Mouse (Mus musculus): ENCODE results near the gene Bmpr1b. TPM values are rescaled to one million over a fixed set of nuclear protein-coding genes. Genes with fewer than 3 reads are reported as not detected.

The Bmpr1b gene
- polyA plus RNA-seq, 1 experiment from 2014 or later = 4.5 TPM

DNA sequence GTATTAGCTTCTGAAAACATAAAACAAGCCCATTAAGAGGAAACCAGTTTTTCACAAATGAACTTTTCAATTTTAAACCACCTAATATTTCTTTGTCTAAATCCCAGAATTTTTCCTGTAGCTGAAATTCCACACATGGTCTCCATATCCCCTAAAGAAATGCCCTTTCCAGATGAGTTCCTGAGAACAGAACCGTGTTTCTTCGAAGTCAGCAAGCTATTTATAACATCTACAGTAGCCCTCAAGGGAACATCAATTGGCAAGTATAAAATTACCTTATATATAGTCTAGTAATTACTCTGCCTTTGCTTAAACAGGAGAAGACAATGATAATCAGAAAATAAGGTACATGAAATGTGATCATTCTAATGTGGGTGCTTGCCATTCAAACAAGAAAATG lies 70.1 kb downstream of the Bmpr1b start:
- no peak overlapping the region for H3K4me3 ChIP-seq (ENCODE audit: low read length)
- H3K27ac ChIP-seq (ENCODE audit: low read depth, low read length) = no peak overlapping the region
- no peak for ATAC-seq
- 49% methylated on average over 2 of the region's 2 CpGs for WGBS
- peaks cover 3% of the 10 kb centered on the region for H3K9me3 ChIP-seq (ENCODE audit: control insufficient read depth, low read length)
- no peaks in the 10 kb centered on the region for H3K4me1 ChIP-seq (ENCODE audit: control insufficient read depth, insufficient read depth, low read depth, low read length)
- no peaks in the 10 kb centered on the region for H3K27me3 ChIP-seq (replicated peaks; ENCODE audit: control insufficient read depth, insufficient read depth, low read length)
- no peak overlapping the region for H3K4me2 ChIP-seq (ENCODE audit: low read length)
- no peak overlapping the region for H3K9ac ChIP-seq (ENCODE audit: low read depth, low read length)
- H3K36me3 ChIP-seq (ENCODE audit: control insufficient read depth, insufficient read depth, low read length) = no peaks in the 10 kb centered on the region

DNA sequence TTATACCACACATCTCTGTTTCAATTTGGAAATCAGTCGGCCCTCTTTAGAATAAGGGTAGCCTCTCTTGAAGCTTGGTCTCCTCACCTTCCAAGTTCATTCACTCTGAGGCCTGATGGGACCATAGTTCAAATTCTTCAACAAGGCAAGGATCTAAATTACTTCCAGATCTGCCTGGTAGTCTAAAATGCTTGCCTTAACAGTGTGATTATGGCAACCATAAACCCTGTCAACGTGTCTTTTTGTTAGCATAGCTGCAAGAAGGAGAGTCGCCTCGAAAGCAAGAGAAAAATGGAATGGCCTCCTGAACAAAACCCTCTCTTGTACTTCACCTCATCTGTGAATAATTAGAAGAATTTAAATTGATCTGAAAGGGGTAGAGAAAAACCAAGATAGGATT lies 75.2 kb downstream of the Bmpr1b start:
- no peaks in the 10 kb centered on the region for H3K4me1 ChIP-seq (ENCODE audit: control insufficient read depth, insufficient read depth, low read depth, low read length)
- no peaks in the 10 kb centered on the region for H3K36me3 ChIP-seq (ENCODE audit: control insufficient read depth, insufficient read depth, low read length)
- H3K27me3 ChIP-seq (replicated peaks; ENCODE audit: control insufficient read depth, insufficient read depth, low read length) = no peaks in the 10 kb centered on the region
- no peak overlapping the region for H3K9ac ChIP-seq (ENCODE audit: low read depth, low read length)
- 83% methylated on average over 4 of the region's 4 CpGs for WGBS
- no peak overlapping the region for H3K27ac ChIP-seq (ENCODE audit: low read depth, low read length)
- no peaks in the 10 kb centered on the region for H3K9me3 ChIP-seq (ENCODE audit: control insufficient read depth, low read length)
- H3K4me2 ChIP-seq (ENCODE audit: low read length) = no peak overlapping the region
- ATAC-seq = no peak
- no peak overlapping the region for H3K4me3 ChIP-seq (ENCODE audit: low read length)

DNA sequence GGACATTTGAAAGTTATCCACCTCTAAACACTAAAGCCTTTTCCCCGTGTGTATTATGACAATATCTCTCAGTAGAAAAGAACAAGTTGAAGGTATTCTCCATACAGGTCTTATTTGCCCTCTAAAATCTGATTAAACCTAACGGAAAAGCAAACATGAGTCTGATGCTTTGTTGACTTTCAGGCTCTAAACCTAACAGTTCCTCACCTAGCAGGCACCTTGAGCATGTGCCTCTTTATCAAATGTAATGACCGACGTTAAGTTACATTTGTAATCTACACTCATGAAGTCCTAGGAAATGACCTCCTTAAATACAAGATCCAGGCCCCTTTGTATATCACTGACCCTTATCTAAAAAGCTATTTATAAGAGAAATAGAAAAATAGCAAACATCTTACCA lies 79.5 kb downstream of the Bmpr1b start:
- Histone ChIP-seq H3K36me3 (ENCODE audit: control insufficient read depth, insufficient read depth, low read length) (no peaks in the 10 kb centered on the region), H3K9me3 (ENCODE audit: control insufficient read depth, low read length) (no peaks in the 10 kb centered on the region), H3K27ac (ENCODE audit: low read depth, low read length) (no peak overlapping the region), H3K4me3 (ENCODE audit: low read length) (no peak overlapping the region), H3K27me3 (replicated peaks; ENCODE audit: control insufficient read depth, insufficient read depth, low read length) (no peaks in the 10 kb centered on the region), H3K9ac (ENCODE audit: low read depth, low read length) (no peak overlapping the region), H3K4me1 (ENCODE audit: control insufficient read depth, insufficient read depth, low read depth, low read length) (no peaks in the 10 kb centered on the region), H3K4me2 (ENCODE audit: low read length) (no peak overlapping the region)
- no peak for ATAC-seq
- WGBS = 95% methylated on average over 4 of the region's 4 CpGs

DNA sequence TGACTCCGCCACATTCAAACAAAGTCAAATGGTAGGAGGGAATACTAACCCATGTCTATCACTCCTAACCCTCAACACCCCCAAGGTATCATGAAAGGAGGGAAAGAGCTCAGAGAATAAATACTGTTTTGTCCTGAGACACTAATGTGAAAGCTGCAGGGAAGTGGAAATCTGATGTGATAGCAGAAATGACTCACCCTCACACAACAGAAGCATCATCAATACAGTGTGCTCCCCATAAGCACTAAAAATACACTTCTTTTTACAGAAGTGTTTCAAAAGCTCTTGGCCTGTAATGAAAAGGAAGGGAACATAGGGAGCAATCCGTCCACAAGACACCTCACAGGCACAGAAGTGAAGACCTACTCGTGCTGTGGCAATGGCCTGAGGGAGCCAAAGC lies 83.3 kb downstream of the Bmpr1b start:
- no peak for ATAC-seq
- no peak overlapping the region for H3K4me2 ChIP-seq (ENCODE audit: low read length)
- H3K27me3 ChIP-seq (replicated peaks; ENCODE audit: control insufficient read depth, insufficient read depth, low read length) = no peaks in the 10 kb centered on the region
- H3K4me1 ChIP-seq (ENCODE audit: control insufficient read depth, insufficient read depth, low read depth, low read length) = no peaks in the 10 kb centered on the region
- no peak overlapping the region for H3K27ac ChIP-seq (ENCODE audit: low read depth, low read length)
- H3K36me3 ChIP-seq (ENCODE audit: control insufficient read depth, insufficient read depth, low read length) = no peaks in the 10 kb centered on the region
- H3K9me3 ChIP-seq (ENCODE audit: control insufficient read depth, low read length) = no peaks in the 10 kb centered on the region
- no peak overlapping the region for H3K4me3 ChIP-seq (ENCODE audit: low read length)
- H3K9ac ChIP-seq (ENCODE audit: low read depth, low read length) = no peak overlapping the region
- WGBS = 65% methylated on average over 3 of the region's 3 CpGs

DNA sequence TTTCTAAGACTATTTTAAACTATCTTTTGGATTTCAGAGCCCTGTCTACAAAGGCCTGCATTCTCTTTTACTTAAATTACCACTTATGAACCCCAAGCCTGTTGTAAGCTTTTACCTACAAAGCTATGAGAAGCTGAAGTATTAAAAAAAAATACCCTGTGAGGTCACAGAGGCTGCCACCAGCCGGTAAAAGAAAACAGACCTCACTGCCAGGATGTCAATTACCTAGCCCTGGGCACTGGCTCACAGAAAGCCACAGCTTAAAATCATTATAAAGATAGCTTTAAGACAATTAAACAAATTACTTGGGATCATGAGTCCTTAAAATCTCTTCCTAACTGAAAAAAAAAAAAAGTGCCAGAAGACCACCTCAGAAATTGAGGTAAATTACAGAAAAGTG lies 85.1 kb downstream of the Bmpr1b start:
- Histone ChIP-seq H3K4me2 (ENCODE audit: low read length) (no peak overlapping the region), H3K9me3 (ENCODE audit: control insufficient read depth, low read length) (no peaks in the 10 kb centered on the region), H3K27me3 (replicated peaks; ENCODE audit: control insufficient read depth, insufficient read depth, low read length) (no peaks in the 10 kb centered on the region), H3K4me1 (ENCODE audit: control insufficient read depth, insufficient read depth, low read depth, low read length) (no peaks in the 10 kb centered on the region), H3K36me3 (ENCODE audit: control insufficient read depth, insufficient read depth, low read length) (no peaks in the 10 kb centered on the region), H3K4me3 (ENCODE audit: low read length) (no peak overlapping the region), H3K27ac (ENCODE audit: low read depth, low read length) (no peak overlapping the region), H3K9ac (ENCODE audit: low read depth, low read length) (no peak overlapping the region)
- no peak for ATAC-seq
- WGBS = 45% methylated on average over 1 of the region's 1 CpGs

DNA sequence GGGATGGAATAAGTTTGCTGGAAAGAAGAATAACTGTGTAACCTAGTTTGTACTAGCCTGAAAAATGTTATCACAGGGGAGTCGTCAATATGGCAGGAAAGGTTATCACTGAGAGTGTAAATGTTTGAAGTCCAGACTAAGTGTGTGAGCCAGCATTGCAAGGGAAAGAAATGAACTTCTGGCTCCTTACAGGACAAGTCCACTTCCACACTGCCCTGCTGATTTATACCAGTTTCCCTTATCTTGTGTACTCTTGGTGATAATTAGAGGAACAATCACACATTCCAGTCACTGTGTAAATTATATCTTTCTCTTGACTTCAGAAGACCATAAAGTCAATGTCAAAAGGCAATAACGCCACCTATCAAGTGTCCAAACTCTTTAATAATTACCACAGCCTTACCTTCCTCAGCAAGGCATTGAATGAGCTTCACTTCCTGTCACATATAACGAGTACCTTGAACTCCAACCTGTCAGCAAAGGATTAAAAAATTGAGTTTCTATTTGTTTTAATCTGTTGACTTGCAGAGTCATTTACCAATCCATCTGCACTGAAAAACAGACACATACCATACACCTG lies 91.4 kb downstream of the Bmpr1b start:
- H3K27ac ChIP-seq (ENCODE audit: low read depth, low read length) = no peak overlapping the region
- 85% methylated on average over 3 of the region's 3 CpGs for WGBS

DNA sequence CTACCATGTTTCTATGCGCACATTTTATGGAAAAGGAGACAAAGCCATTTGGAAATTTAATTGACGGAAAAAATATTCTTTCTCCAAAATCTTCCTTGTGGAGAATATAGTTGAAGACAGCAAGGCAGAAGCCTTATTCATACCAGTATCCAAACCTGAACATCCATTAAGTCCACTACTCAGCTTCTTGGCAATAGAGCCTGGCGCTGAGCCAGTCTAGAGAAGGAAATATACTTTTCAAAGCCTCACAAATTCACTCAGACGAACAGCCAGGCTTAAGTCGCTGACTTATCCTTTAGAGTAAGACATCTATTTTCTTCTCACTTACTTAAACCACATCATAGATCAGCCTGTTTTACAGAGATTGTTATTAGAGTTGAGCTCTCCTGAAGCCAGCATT lies 97.6 kb downstream of the Bmpr1b start:
- no peaks in the 10 kb centered on the region for H3K36me3 ChIP-seq (ENCODE audit: control insufficient read depth, insufficient read depth, low read length)
- no peak overlapping the region for H3K4me2 ChIP-seq (ENCODE audit: low read length)
- no peaks in the 10 kb centered on the region for H3K4me1 ChIP-seq (ENCODE audit: control insufficient read depth, insufficient read depth, low read depth, low read length)
- no peak for ATAC-seq
- no peaks in the 10 kb centered on the region for H3K9me3 ChIP-seq (ENCODE audit: control insufficient read depth, low read length)
- no peak overlapping the region for H3K4me3 ChIP-seq (ENCODE audit: low read length)
- 79% methylated on average over 5 of the region's 5 CpGs for WGBS
- H3K27me3 ChIP-seq (replicated peaks; ENCODE audit: control insufficient read depth, insufficient read depth, low read length) = no peaks in the 10 kb centered on the region
- no peak overlapping the region for H3K27ac ChIP-seq (ENCODE audit: low read depth, low read length)
- no peak overlapping the region for H3K9ac ChIP-seq (ENCODE audit: low read depth, low read length)

More for the DNA sequence above, 91.4 kb downstream of the Bmpr1b start:
- ATAC-seq = no peak
- no peaks in the 10 kb centered on the region for H3K9me3 ChIP-seq (ENCODE audit: control insufficient read depth, low read length)
- H3K4me1 ChIP-seq (ENCODE audit: control insufficient read depth, insufficient read depth, low read depth, low read length) = no peaks in the 10 kb centered on the region
- no peak overlapping the region for H3K4me3 ChIP-seq (ENCODE audit: low read length)
- no peaks in the 10 kb centered on the region for H3K27me3 ChIP-seq (replicated peaks; ENCODE audit: control insufficient read depth, insufficient read depth, low read length)
- no peak overlapping the region for H3K9ac ChIP-seq (ENCODE audit: low read depth, low read length)
- H3K4me2 ChIP-seq (ENCODE audit: low read length) = no peak overlapping the region
- H3K36me3 ChIP-seq (ENCODE audit: control insufficient read depth, insufficient read depth, low read length) = no peaks in the 10 kb centered on the region

DNA sequence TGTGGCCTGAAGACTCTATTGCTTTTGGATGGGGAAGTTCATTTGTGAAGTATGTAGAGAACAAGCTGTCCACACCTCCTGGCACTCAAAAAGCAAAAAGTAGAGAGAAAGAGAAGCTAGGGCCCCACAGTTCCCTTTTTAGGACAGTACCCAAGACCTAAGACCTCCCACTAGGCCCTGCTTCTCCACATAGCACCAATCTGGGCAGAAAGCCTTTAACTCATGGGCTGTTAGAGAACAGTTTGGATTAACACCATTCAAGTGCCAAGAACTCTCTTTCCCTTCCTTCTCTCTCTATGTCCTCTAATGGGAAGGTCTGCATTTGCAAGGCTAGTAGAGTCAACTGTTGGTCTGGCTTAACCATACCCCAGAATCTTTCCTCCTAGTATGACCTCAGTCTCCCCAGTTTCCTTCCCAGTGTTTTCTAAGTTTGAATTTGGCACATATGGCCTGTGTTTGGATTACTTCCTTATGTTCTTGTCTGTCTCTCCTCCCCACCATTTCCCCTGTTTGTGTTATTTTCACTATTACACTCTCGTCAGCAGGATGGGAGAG lies 102.4 kb downstream of the Bmpr1b start:
- Histone ChIP-seq H3K4me3 (ENCODE audit: low read length) (no peak overlapping the region), H3K36me3 (ENCODE audit: control insufficient read depth, insufficient read depth, low read length) (no peaks in the 10 kb centered on the region), H3K9me3 (ENCODE audit: control insufficient read depth, low read length) (no peaks in the 10 kb centered on the region), H3K27me3 (replicated peaks; ENCODE audit: control insufficient read depth, insufficient read depth, low read length) (no peaks in the 10 kb centered on the region), H3K4me2 (ENCODE audit: low read length) (no peak overlapping the region), H3K4me1 (ENCODE audit: control insufficient read depth, insufficient read depth, low read depth, low read length) (no peaks in the 10 kb centered on the region), H3K27ac (ENCODE audit: low read depth, low read length) (no peak overlapping the region), H3K9ac (ENCODE audit: low read depth, low read length) (no peak overlapping the region)
- WGBS = 83% methylated on average over 1 of the region's 1 CpGs
- ATAC-seq = no peak

DNA sequence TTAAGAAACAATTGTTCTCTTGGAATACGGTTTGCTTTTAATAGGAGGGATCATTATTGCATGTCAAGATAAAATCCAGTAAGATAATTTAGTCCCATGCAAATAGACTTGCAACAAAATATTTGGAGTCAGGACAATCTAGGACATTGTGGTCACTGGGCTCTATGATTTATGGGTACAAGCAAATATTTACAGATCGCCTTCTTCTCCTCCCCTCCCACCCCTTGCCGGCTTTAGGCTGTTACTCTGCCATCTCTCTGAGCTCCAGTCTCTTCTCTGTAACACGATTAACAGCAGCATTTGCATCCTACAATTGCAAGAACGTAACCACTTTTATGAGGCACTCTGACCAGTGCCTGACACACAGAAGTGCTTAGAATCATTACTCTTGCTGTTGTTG lies 104.1 kb downstream of the Bmpr1b start:
- no peak for ATAC-seq
- 71% methylated on average over 5 of the region's 5 CpGs for WGBS

More for the DNA sequence above, 104.1 kb downstream of the Bmpr1b start:
- H3K27ac ChIP-seq (ENCODE audit: low read depth, low read length) = no peak overlapping the region
- no peak overlapping the region for H3K9ac ChIP-seq (ENCODE audit: low read depth, low read length)
- no peaks in the 10 kb centered on the region for H3K4me1 ChIP-seq (ENCODE audit: control insufficient read depth, insufficient read depth, low read depth, low read length)
- no peak overlapping the region for H3K4me3 ChIP-seq (ENCODE audit: low read length)
- no peak overlapping the region for H3K4me2 ChIP-seq (ENCODE audit: low read length)
- H3K9me3 ChIP-seq (ENCODE audit: control insufficient read depth, low read length) = no peaks in the 10 kb centered on the region
- H3K36me3 ChIP-seq (ENCODE audit: control insufficient read depth, insufficient read depth, low read length) = no peaks in the 10 kb centered on the region
- H3K27me3 ChIP-seq (replicated peaks; ENCODE audit: control insufficient read depth, insufficient read depth, low read length) = no peaks in the 10 kb centered on the region

Data from hindbrain, embryonic 16.5 days (tissue).